Mouse (Mus musculus) G1E (cell line): Measurements from ENCODE around the gene Spryd3.

ENCODE experiments used
- CTCF ChIP-seq: IDR thresholded peaks from 2 replicates; pipeline ENCODE4 v1.5.1; 2012; ENCODE audit warnings: low read depth, low read length, inconsistent platforms, mixed read lengths
- GATA1 ChIP-seq: IDR thresholded peaks from 2 replicates; pipeline ENCODE4 v1.6.1; 2012; ENCODE audit warnings: borderline replicate concordance, low read length, inconsistent platforms, mixed read lengths
- GATA2 ChIP-seq: IDR thresholded peaks from 2 replicates; pipeline ENCODE4 v1.6.1; 2012; ENCODE audit warnings: low read depth, low read length, inconsistent platforms, borderline replicate concordance
- TAL1 ChIP-seq: conservative IDR thresholded peaks from 2 replicates; pipeline ENCODE4 v1.6.1; 2012; ENCODE audit warnings: low read depth, low read length, inconsistent platforms, mixed read lengths

DNA sequence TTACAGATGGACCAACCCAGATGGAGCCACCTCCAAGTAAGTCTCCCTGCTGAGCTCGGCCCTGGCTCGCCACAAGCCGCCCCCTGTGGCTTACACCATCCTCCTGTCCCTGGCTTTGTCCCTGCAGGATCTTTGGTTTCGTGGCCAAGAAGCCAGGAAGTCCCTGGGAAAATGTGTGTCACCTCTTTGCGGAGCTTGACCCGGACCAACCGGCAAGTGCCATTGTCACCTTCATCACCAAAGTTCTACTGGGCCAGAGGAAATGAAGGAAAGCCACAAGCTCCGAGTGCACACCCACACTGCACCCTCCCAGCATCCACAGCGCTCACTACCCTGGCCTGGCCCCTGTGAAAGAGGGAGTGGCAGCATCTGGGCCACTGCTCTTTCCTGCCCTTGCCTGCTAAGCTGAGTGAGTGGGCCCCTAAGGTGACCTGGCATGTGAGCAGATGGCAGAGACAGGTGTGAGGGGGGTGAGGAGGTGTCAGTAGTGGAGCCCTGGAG lies 20.3 kb downstream of the Spryd3 start:
- TF ChIP-seq CTCF (no peak), GATA1 (no peak), GATA2 (no peak), TAL1 (no peak)
